Mouse (Mus musculus) c-Kit-positive CD71-negative TER-119-negative erythroid progenitor cells, embryonic 14.5 days (primary cell): ENCODE measurements around the gene Cytip.
"Not testable (repeated sequence)": the region's sequence is repeated elsewhere in the genome, so short reads cannot be mapped to it uniquely, and the experiment has no call there.

Source experiments
- DNase-seq: peaks from one replicate; pipeline ENCODE4 v3.0.0-alpha.2; 2013; ENCODE audit warnings: low read depth

Gene Cytip

GRCm38 (mm10) chr2:58107887-58108286 is 87.4 kb downstream of the Cytip start:
- DNase-seq = not testable (repeated sequence)

- no peak for DNase-seq
Observed at GRCm38 (mm10) chr2:58107046-58107445, 88.3 kb downstream of the Cytip start.

- DNase-seq = no peak
Observed at GRCm38 (mm10) chr2:58094818-58095217, 100.5 kb downstream of the Cytip start.

GRCm38 (mm10) chr2:58086420-58086819 is 108.9 kb downstream of the Cytip start:
- DNase-seq = no peak

- DNase-seq = no peak
Observed at GRCm38 (mm10) chr2:58079849-58080248, 115.5 kb downstream of the Cytip start.
